Mouse (Mus musculus) MEL (cell line): ENCODE results near the gene Pcsk5. TPM values are rescaled to one million over a fixed set of nuclear protein-coding genes. Genes with fewer than 3 reads are reported as not detected.

Experiments
- DNase-seq: peaks from one replicate; pipeline ENCODE4 v3.0.0; 2011; ENCODE audit warnings: low read depth, low spot score
- H3K27ac ChIP-seq: 2 replicates; pipeline ENCODE4 v1.5.1; 2012; ENCODE audit warnings: low read depth, mild to moderate bottlenecking, control low read depth, low read length, moderate library complexity; ENCODE audit not compliant: control insufficient read depth
- H3K27me3 ChIP-seq, 2 experiments: fragments of 150-350 bp in 1 of 2; sonication (generic) in 1 of 2; 2 replicates each; pipeline ENCODE4 v1.6.1; 2012; ENCODE audit warnings: low read length in 2 of 2, mild to moderate bottlenecking in 2 of 2, improper control_type of control experiment in 1 of 2, moderate library complexity in 1 of 2; ENCODE audit not compliant: insufficient read depth in 2 of 2, control insufficient read depth in 1 of 2
- H3K36me3 ChIP-seq, 2 experiments: 2 replicates each; pipeline ENCODE4 v1.6.1; 2012 to 2014; ENCODE audit warnings: low read length in 2 of 2, improper control_type of control experiment in 1 of 2, inconsistent platforms in 1 of 2, mild to moderate bottlenecking in 1 of 2; ENCODE audit not compliant: insufficient read depth in 2 of 2, control insufficient read depth in 1 of 2
- H3K4me1 ChIP-seq, 2 experiments: fragments of 150-350 bp in 1 of 2; sonication (generic) in 1 of 2; 2 replicates each; pipeline ENCODE4 v1.6.1; 2012; ENCODE audit warnings: low read length in 2 of 2, improper control_type of control experiment in 1 of 2, mild to moderate bottlenecking in 1 of 2; ENCODE audit not compliant: insufficient read depth in 2 of 2, control insufficient read depth in 1 of 2
- H3K4me3 ChIP-seq, 2 experiments: fragments of 150-350 bp in 1 of 2; sonication (generic) in 1 of 2; 2 replicates each; pipeline ENCODE4 v1.5.1; 2012; ENCODE audit warnings: low read depth in 2 of 2, low read length in 2 of 2, mild to moderate bottlenecking in 2 of 2, moderate library complexity in 2 of 2, control low read depth in 1 of 2, improper control_type of control experiment in 1 of 2; ENCODE audit not compliant: control insufficient read depth in 1 of 2, insufficient read depth in 1 of 2
- H3K79me2 ChIP-seq: 2 replicates; pipeline ENCODE4 v1.6.1; 2012; ENCODE audit warnings: mild to moderate bottlenecking, low read length, moderate library complexity; ENCODE audit not compliant: control insufficient read depth, poor library complexity, insufficient read depth
- H3K9ac ChIP-seq: 2 replicates; pipeline ENCODE4 v1.6.1; 2012; ENCODE audit warnings: low read depth, mild to moderate bottlenecking, control low read depth, low read length, moderate library complexity; ENCODE audit not compliant: control insufficient read depth, poor library complexity, severe bottlenecking
- H3K9me3 ChIP-seq: fragments of 150-350 bp; sonication (generic); replicated peaks from 2 replicates; pipeline ENCODE4 v1.6.1; 2012; ENCODE audit warnings: mild to moderate bottlenecking, low read length, improper control_type of control experiment, moderate library complexity; ENCODE audit not compliant: insufficient read depth
- BHLHE40 ChIP-seq: IDR thresholded peaks from 2 replicates; pipeline ENCODE4 v1.6.1; 2012; ENCODE audit warnings: low read depth, mild to moderate bottlenecking, inconsistent platforms, low read length, improper control_type of control experiment, borderline replicate concordance
- CTCF ChIP-seq, 3 experiments: IDR thresholded peaks in 2 of 3; conservative IDR thresholded peaks in 1 of 3; 2 replicates each; pipeline ENCODE4 v1.5.1; 2011 to 2012; ENCODE audit warnings: low read length in 3 of 3, low read depth in 2 of 3, mild to moderate bottlenecking in 2 of 3, improper control_type of control experiment in 1 of 3, inconsistent platforms in 1 of 3, mixed read lengths in 1 of 3, moderate library complexity in 1 of 3; ENCODE audit not compliant: control insufficient read depth in 1 of 3, insufficient read depth in 1 of 3, poor library complexity in 1 of 3, severe bottlenecking in 1 of 3
- E2F4 ChIP-seq: IDR thresholded peaks from 2 replicates; pipeline ENCODE4 v1.6.1; 2011; ENCODE audit warnings: low read depth, low read length, improper control_type of control experiment, borderline replicate concordance
- ELF1 ChIP-seq: IDR thresholded peaks from 2 replicates; pipeline ENCODE4 v1.6.1; 2014; ENCODE audit warnings: low read depth, mild to moderate bottlenecking, inconsistent platforms, low read length, improper control_type of control experiment, moderate library complexity
- EP300 ChIP-seq, 2 experiments: IDR thresholded peaks; 2 replicates each; pipeline ENCODE4 v1.6.1; 2011; ENCODE audit warnings: improper control_type of control experiment in 2 of 2, low read length in 2 of 2, low read depth in 1 of 2, mild to moderate bottlenecking in 1 of 2
- ETS1 ChIP-seq: IDR thresholded peaks from 2 replicates; pipeline ENCODE4 v1.6.1; 2012; ENCODE audit warnings: low read depth, mild to moderate bottlenecking, inconsistent platforms, low read length, improper control_type of control experiment, moderate library complexity
- GABPA ChIP-seq: IDR thresholded peaks from 2 replicates; pipeline ENCODE4 v1.6.1; 2012; ENCODE audit warnings: low read depth, mild to moderate bottlenecking, inconsistent platforms, low read length, improper control_type of control experiment, moderate library complexity
- GATA1 ChIP-seq: IDR thresholded peaks from 2 replicates; pipeline ENCODE4 v1.6.1; 2011; ENCODE audit warnings: low read depth, low read length, improper control_type of control experiment
- MAX ChIP-seq: IDR thresholded peaks from 2 replicates; pipeline ENCODE4 v1.6.1; 2011; ENCODE audit warnings: low read length, improper control_type of control experiment
- MAZ ChIP-seq: IDR thresholded peaks from 2 replicates; pipeline ENCODE4 v1.6.1; 2012; ENCODE audit warnings: low read depth, mild to moderate bottlenecking, inconsistent platforms, low read length, improper control_type of control experiment
- MEF2A ChIP-seq: IDR thresholded peaks from 2 replicates; pipeline ENCODE4 v1.6.1; 2014; ENCODE audit warnings: low read depth, mild to moderate bottlenecking, inconsistent platforms, low read length, improper control_type of control experiment; ENCODE audit not compliant: poor library complexity, insufficient replicate concordance, severe bottlenecking; ENCODE audit errors: extremely low read depth
- POLR2AphosphoS2 ChIP-seq: IDR thresholded peaks from 2 replicates; pipeline ENCODE4 v1.6.1; 2011; ENCODE audit warnings: low read length, improper control_type of control experiment
- POLR2AphosphoS5 ChIP-seq: IDR thresholded peaks from 2 replicates; pipeline ENCODE4 v1.6.1; 2012; ENCODE audit warnings: low read depth, borderline replicate concordance, mild to moderate bottlenecking, inconsistent platforms, low read length, moderate library complexity, mixed read lengths
- SIN3A ChIP-seq: IDR thresholded peaks from 2 replicates; pipeline ENCODE4 v1.6.1; 2012; ENCODE audit warnings: low read length, improper control_type of control experiment, inconsistent platforms
- SMC3 ChIP-seq: IDR thresholded peaks from 2 replicates; pipeline ENCODE4 v1.6.1; 2011; ENCODE audit warnings: low read depth, low read length, improper control_type of control experiment
- TCF12 ChIP-seq: IDR thresholded peaks from 2 replicates; pipeline ENCODE4 v1.6.1; 2014; ENCODE audit warnings: low read depth, mild to moderate bottlenecking, inconsistent platforms, low read length, improper control_type of control experiment, moderate library complexity
- ZKSCAN1 ChIP-seq: IDR thresholded peaks from 2 replicates; pipeline ENCODE4 v1.6.1; 2012; ENCODE audit warnings: low read depth, mild to moderate bottlenecking, inconsistent platforms, low read length, improper control_type of control experiment, moderate library complexity
- polyA plus RNA-seq, 2 experiments: library from polyadenylated mRNA; stranded (reverse) in 1 of 2; unstranded in 1 of 2; fragments of >175 nt in 1 of 2; fragments of >200 nt in 1 of 2; gene quantifications; 2 replicates each; pipeline versions ENCODE4 v1.2.1 to v1.2.4; 2012; ENCODE audit warnings: low replicate concordance in 2 of 2, low read depth in 1 of 2; ENCODE audit not compliant: insufficient read length in 2 of 2, insufficient read depth in 1 of 2, missing spikeins in 1 of 2
- total RNA-seq: library from RNA; depleted of rRNA; stranded (reverse); fragments of 300-350 nt; gene quantifications from 2 replicates; pipeline ENCODE4 v1.2.3, GENCODE M21; 2012

Pcsk5 gene
- total and polyA plus RNA-seq, 3 experiments = not detected

- Histone ChIP-seq H3K9ac (no peak overlapping the region), H3K36me3 (no peaks in the 10 kb centered on the region), H3K79me2 (no peaks in the 10 kb centered on the region), H3K4me3 (no peak overlapping the region), H3K27me3 (no peaks in the 10 kb centered on the region), H3K4me1 (no peaks in the 10 kb centered on the region), H3K27ac (no peak overlapping the region), H3K9me3 (no peaks in the 10 kb centered on the region)
- TF ChIP-seq GATA1 = no peak
- TF ChIP-seq MEF2A = no peak
- no peak for TF ChIP-seq MAX
- TF ChIP-seq ZKSCAN1 = no peak
- no peak for DNase-seq
Measured at GRCm38 (mm10) chr19:17635984-17636383, 201.4 kb downstream of the Pcsk5 start.

GRCm38 (mm10) chr19:17615646-17616045 lies 221.8 kb downstream of the Pcsk5 start:
- TF ChIP-seq POLR2AphosphoS2 = no peak
- no peak for TF ChIP-seq ELF1
- TF ChIP-seq E2F4 = no peak
- no peak for TF ChIP-seq SMC3
- no peak for TF ChIP-seq SIN3A
- TF ChIP-seq EP300 (IDR thresholded peaks at IDR 0.05; ENCODE audit: low read depth in 1 of 2, low read length in 2 of 2) = no peak
- TF ChIP-seq BHLHE40 = no peak
- no peak for TF ChIP-seq MAZ
- TF ChIP-seq ETS1 = no peak
- Histone ChIP-seq H3K9ac (no peak overlapping the region), H3K27me3 (no peaks in the 10 kb centered on the region), H3K79me2 (no peaks in the 10 kb centered on the region), H3K27ac (no peak overlapping the region), H3K4me1 (no peaks in the 10 kb centered on the region), H3K9me3 (no peaks in the 10 kb centered on the region), H3K36me3 (no peaks in the 10 kb centered on the region), H3K4me3 (no peak overlapping the region)
- DNase-seq = no peak

- H3K79me2 ChIP-seq = no peaks in the 10 kb centered on the region
- H3K27me3 ChIP-seq = no peaks in the 10 kb centered on the region
- TF ChIP-seq TCF12 (no peak), CTCF (IDR thresholded peaks at IDR 0.05 in 2 of 3, conservative IDR thresholded peaks at IDR 0.05 in 1 of 3; ENCODE audit: control insufficient read depth in 1 of 3, insufficient read depth in 1 of 3, low read depth in 2 of 3, low read length in 3 of 3, poor library complexity in 1 of 3, severe bottlenecking in 1 of 3) (no peak), MAX (no peak), POLR2AphosphoS5 (no peak), E2F4 (no peak), GABPA (no peak)
Measured at GRCm38 (mm10) chr19:17606510-17606909, 230.9 kb downstream of the Pcsk5 start.

More at GRCm38 (mm10) chr19:17606510-17606909, 230.9 kb downstream of the Pcsk5 start:
- no peak for DNase-seq
- Histone ChIP-seq H3K9me3 (no peaks in the 10 kb centered on the region), H3K36me3 (no peaks in the 10 kb centered on the region), H3K27ac (no peak overlapping the region), H3K9ac (no peak overlapping the region), H3K4me3 (no peak overlapping the region), H3K4me1 (no peaks in the 10 kb centered on the region)
